Mouse (Mus musculus): ENCODE data around the gene Ece2.

GRCm38 (mm10) chr16:20676702-20677101 lies 47.1 kb downstream of the Ece2 start:
- TF ChIP-seq CTCF (IDR thresholded peaks at IDR 0.05; ENCODE audit: extremely low read depth, insufficient read depth, insufficient read length, insufficient replicate concordance) = no peak
- no peak for TF ChIP-seq POLR2A (IDR thresholded peaks at IDR 0.05; ENCODE audit: low read depth, low read length)
